Mouse (Mus musculus): ENCODE measurements around the gene Sdhaf4.

DNA sequence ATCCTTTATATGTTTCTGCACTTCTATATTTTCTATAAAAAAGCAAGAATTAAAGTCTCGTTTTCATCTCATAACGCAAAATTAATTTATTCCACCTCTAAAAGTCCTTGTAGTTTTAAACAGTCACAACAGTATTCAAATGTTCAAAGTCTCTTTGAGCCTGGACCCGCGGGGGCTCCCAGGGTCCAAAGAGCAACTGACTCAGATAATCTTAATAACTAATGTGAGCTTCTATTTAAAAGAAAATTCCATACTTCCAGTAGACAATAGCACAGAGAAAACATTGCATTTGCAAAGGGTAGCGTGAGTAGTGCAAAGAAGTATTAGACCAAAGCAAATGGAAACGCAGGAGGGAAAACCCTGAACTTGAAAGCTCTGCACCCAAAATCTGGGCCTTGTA is 47.4 kb downstream of the Sdhaf4 start:
- TF ChIP-seq POLR2A (IDR thresholded peaks at IDR 0.05; ENCODE audit: low read depth, low read length) (no peak), CTCF (conservative IDR thresholded peaks at IDR 0.05; ENCODE audit: insufficient read depth, insufficient read length, low read depth, low read length) (no peak)
